Mouse (Mus musculus): ENCODE measurements around the gene Ifi47.

Gene Ifi47

DNA sequence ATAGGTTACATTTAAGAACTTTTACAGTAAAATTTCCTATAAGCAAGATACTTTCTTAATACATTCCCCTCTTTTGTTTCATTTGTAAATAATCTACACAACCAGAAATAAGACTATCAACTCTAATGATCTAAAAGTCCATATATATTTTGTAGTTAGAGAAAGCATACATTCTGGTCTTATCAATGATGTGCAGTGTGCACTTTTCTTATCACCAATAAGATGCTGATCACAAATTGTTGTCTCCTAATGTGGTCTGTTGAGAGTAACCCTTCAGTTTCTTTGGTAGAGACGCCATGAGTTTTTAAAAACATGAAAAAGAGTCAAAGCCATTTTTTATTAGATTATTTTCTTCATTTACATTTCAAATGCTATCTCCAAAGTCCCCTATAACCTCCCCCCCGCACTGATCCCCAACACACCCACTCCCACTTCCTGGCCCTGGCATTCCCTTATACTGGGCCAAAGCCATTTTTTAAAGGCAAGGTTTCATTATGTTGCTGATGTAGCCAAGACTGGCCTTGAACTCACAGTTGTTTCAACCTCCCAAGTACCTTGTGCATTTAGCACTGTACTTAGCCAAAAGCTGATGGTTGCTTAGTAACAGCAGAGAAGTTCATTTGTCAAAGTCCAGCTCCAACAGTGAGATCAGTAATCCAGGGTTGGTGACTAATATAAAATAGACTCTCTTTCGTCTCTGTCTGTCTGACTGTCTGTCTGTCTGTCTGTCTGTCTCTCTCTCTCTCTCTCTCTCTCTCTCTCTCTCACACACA, 13.5 kb downstream of the Ifi47 start:
- DNase-seq (ENCODE audit: extremely low read depth, low read depth), result no peak

DNA sequence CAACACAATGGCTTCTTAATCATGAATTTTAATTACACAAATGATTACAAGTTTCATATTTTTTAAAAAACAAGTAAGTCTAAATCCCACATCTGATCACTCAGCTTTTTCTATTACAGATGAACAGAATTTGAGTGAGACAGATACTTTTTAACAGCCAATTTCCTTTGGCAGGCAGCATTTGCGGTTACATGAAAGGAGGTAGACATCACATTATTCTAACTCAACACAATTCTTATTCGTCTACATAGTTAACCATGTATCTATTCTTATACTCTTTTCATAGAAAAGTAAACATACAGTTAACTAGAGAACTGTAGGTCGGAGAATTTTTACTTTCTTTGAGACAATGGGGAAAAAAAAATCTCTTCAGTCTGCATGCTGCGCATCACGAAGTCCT, 14.2 kb downstream of the Ifi47 start:
- no peak for DNase-seq (ENCODE audit: extremely low read depth, low read depth)

DNA sequence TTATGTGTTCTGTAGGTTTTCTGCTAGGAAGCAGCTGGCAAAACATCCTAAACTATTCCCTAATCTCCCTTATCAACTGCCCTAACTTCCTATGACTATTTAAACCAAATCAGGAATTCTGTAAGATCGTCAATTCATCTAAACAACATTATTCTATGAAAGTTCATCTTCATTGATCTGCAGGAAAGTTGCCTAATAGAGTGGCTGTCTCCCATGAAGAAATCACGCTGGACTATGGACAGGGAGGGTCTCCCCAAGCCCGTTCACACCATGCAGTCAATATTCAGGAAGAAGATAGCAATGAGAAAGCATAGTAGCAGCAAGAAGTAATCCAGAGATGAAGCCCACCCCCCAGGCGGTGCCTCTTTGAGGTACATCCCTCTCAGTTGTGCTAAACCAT, 14.8 kb downstream of the Ifi47 start:
- DNase-seq (ENCODE audit: extremely low read depth, low read depth), result no peak

DNA sequence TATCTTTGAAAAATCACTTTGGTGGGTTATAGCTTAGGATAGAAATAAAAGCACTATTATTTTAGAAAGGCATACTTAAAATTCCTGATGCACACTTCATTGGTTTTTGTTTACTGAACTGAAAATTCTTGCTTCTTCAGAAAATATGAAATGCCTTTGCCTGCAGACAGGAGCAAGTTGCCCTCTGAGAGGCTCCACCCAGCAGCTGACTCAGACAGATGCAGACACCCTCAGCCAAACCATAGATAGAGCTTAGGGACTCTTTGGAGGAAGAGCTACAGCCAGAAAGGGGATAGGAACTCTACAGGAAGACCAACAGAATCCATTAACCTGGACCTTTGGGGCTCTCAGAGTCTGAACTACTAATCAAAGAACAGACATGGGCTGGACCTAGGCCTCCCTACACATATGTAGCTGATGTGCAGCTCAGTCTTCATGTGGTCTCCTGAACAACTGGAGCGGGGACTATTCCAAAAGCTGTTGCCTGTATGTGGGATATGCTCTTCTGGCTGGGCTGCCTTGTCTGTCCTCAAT, 15.7 kb downstream of the Ifi47 start:
- no peak for DNase-seq (ENCODE audit: extremely low read depth, low read depth)

DNA sequence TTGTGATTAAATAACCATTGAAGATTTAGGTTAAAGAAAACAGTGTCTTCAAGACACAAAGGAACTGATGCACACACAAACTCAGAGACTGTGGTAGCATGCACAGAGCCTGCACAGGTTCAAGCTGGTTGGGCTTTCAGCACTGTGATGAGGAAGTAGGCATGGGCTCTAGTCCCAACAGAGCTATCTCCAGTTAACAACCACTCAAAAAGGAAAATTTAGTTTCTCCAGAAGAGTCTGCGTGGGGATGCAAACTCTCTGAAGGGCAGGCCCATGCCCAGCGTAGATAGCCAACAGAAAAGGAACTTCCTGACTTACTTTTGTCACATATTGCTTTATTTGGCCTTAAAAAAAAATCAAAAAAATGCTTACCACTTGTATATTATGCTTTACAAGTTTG, 16.4 kb downstream of the Ifi47 start:
- DNase-seq (ENCODE audit: extremely low read depth, low read depth), result peak; percentile 72

DNA sequence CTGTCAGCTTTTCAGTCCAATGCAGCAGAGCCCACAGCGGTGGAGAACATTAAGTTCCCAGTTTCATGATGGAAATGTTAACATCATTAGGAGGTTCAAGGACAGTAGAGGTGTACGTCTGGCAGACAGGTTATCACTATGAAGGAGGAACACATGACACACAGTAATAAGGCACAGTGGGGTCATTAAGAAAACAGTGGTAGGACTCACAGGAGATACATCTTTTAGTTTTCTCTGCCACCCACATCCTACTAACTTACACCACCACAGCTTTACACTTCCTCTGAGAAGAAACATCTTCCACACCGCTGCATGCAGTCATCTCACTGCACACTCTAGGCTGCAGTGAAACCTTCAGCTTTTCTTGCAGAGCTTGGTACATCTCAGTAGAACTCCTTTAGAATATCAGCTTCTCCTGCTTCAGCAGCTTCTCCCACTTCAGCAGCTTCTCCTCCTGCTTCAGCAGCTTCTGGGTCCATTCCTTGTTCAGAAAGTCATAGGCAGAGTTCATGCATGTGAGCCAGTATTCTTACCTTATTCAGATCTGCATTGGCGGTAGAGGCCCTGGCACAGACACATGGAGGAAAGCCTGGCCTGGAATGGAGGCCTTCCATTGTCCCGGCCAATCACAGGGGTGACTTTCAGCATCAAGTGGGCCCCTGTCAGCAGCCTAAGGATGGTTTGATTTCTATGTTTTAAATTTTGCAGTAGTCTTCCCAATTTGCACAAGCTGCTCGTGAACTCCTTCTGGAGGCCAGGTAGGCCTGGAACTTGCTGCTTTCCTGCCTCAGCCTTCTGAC, 17.7 kb downstream of the Ifi47 start:
- DNase-seq (ENCODE audit: extremely low read depth, low read depth), result no peak

DNA sequence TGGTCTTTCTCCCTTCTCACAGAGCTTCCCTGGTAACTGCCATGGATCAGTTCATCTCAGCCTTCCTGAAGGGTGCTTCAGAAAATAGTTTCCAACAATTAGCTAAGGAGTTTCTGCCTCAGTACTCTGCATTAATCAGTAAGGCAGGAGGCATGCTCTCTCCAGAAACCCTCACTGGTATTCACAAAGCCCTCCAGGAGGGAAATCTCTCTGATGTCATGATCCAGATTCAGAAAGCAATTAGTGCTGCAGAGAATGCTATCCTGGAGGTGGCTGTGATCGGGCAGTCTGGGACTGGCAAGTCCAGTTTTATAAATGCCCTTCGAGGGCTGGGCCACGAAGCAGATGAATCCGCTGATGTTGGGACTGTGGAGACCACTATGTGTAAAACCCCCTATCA, 19.0 kb downstream of the Ifi47 start:
- no peak for DNase-seq (ENCODE audit: extremely low read depth, low read depth)

DNA sequence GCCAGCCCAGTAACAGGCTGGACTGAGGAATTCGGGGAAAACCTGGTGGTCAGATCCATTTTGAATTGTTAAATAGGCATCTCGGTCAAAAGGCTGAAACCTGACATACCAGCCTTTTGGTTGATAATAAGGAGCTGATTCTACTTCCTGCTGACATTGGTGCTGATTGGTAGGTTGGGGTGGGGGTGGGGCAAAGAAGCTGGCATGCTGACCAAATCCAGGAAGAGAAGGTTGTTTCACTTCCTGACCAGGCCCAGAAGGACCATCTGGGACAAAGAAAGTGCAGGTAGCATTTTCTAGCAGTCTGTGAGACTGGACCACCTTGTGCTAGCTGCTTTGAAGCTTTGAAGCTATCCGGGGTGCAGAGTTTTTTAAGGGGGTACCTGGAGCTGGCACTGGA, 24.0 kb downstream of the Ifi47 start:
- DNase-seq (ENCODE audit: extremely low read depth, low read depth), result no peak

DNA sequence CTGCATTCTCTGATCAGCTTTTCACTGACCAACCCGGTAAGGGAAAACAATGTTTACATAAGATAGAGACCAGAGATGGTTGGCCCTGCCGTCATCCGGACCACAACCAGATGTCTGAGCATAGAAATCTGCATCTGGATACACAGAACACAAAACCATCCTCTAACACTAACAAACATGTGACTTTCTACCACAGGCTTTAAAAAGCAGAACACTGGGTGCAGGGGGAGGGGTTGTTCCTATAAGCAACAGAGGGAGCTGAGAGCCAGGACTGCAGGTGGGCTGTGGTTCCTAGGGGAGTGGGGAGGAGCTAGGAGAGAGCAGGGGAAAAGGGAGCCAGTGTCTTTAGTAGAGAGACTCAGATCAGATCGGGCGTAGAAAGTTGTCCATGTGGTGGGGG, 25.1 kb downstream of the Ifi47 start:
- no peak for DNase-seq (ENCODE audit: extremely low read depth, low read depth)

DNA sequence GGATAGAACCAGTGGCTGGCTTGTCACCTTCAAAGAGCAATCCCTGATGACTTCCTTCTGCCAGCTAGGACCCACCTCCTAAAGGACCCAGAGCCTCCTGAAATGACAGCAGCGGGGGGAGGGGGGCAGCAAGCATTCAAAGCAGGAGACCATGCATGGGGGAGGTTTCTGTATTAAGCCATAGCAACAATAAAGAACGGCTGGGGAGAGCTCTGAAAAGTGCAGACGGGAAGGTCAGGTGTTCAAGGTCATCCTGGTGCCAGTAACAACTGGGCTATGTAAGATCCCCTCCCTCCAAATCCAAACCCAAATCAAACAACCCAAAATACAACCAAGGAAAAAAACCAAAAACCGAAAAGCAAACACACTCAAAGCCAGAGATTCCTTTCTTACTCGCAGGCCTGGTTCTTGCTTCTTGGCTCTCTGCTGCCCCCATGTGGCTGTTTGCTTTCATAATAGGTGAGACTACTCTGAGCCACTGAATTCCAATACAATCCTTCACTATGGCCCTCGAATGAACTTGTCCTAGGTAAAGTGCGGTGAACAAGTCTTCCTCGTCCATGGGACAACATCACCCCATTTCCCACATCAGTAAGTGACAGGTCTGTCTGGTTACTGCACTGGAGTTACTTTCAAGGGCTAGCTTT, 26.8 kb downstream of the Ifi47 start:
- peak; percentile 50 for DNase-seq (ENCODE audit: extremely low read depth, low read depth)

DNA sequence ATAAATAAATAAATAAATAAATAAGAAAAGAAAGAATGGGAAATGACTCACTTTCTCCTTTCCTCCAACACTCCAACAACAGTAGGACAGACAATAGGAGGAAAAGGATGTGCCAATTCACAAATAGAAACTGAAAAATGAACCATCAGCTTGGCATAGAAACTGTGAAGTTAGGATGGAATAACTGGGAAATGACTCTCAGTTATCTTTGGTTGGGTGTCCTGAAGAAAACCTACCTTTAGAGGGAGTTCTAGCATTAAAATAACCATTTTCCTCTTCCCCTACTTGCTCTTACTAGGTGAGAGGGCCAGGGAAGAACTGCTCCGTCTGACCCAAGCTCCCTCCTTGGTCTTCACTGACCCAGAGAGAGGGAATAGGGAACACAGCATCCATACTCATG, 29.4 kb downstream of the Ifi47 start:
- no peak for DNase-seq (ENCODE audit: extremely low read depth, low read depth)

DNA sequence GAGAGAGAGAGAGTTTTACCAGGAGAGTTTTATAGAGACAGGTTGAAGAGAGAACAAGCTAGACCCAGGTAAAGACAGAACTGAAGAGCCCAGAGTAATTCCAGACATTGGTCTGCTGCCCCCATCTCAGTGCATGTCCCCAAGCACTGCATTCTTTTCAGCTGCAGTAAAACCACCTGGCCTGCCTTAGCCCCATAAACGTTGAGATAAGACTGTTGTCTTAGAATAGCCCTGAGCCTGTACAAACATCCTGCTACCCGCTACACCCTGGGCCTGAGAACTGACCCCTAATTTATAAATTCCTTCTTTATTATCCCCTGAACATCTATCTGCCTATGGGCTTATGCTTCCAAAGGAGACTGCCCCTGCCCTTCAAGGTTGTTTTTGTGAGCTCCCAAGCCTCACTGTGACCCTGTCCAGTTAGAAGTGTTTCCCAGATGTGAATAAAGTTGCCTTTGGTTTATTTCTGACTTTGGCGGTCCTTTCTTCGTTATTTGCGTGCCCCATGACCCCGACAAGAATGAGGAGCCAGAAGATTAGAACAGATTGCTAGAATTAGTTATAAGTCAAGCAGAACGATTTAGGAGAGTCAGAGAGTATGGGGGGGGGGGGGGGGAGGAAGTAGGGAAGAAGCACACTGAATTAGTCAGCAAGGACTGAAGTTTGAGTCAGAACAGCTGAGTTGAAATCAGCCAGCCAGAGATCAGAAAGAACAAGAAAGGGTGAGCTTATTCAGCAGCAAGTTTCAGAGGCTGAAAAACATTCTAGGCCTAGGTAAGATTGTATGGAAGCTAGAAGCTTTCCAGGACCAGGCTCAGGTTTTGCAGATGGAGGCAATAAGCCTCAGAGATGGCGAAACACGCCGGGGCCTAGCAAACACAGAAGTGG, 31.5 kb downstream of the Ifi47 start:
- no peak for DNase-seq (ENCODE audit: extremely low read depth, low read depth)

DNA sequence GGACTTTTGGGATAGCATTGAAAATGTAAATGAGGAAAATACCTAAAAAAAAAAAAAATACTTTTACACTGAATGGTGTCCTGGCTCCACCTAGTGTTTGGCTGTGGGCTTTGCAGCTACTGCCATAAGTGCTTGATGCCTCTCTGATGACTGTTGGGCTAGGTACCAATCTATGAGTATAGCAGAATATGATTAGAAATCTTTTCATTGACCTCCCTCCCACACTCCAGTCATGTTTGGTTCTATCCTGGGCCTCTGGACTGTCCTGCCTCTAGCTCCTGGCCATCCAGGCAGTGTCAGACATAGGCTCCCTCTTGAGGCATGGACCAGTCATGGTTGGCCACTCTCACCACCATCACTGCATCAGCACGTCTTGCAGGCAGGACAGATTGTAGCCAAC, 32.4 kb downstream of the Ifi47 start:
- DNase-seq (ENCODE audit: extremely low read depth, low read depth), result no peak

DNA sequence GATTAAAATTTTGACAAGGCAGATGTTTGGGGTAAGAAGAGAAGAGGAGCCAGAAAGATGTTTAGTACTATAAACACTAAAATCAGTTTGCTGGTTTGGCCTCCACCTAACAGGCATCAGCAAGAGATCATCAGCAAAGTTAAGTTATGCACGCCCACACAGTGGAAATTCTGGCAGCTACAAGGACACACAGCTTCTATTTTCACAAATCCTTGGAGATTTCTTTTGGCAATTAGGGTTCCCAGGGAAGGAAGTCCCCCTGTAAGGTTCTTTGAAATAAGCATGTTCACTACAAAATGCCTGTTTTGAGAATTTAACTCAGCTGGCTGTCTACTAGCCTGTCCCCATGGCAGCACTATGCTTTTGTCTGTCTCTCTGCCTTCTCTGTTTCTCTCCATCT, 34.6 kb downstream of the Ifi47 start:
- no peak for DNase-seq (ENCODE audit: extremely low read depth, low read depth)

DNA sequence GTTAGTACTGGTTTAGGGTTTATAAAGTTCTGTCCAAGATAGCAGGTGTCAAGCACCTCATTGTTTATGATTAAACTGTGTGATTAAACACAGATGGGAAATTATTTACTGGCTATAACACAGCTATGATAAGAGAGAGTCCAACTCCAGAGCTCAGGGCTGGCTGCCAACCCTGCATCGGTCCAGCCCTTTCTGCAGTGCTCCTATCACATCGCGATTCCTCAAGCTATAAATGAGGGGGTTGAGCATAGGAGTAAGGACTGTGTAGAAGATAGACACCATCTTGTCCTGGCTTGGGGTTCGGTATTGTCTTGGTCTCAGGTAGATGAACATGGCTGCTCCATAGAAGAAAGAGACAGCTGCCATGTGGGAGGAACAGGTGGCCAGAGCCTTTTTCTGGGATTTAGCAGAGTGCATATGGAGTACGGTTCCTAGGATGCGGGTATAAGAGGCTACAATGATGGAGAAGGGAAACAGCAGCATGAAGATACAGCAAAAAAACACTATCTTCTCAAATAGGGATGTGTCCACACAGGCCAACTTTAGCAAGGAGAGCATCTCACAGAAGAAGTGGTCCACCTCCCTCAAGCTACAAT, 36.3 kb downstream of the Ifi47 start:
- DNase-seq (ENCODE audit: extremely low read depth, low read depth), result no peak

DNA sequence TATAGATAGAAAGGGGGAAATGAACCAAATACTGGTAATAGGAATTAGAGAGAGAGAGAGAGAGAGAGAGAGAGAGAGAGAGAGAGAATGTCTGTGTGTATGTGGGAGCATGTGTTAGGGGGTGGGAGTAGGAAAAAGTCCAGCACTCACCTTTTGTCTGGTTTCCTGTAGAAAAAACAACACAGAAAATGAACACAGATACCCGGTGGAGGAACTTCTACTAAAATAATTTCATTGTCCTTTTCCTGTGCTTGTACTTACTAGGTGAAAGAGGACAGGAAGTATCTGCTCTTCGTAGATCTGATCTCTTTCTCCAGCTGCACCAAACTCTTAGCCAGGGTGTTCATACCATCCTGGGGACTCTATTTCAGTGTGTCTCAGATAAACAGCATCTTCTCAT, 37.8 kb downstream of the Ifi47 start:
- DNase-seq (ENCODE audit: extremely low read depth, low read depth), result no peak

DNA sequence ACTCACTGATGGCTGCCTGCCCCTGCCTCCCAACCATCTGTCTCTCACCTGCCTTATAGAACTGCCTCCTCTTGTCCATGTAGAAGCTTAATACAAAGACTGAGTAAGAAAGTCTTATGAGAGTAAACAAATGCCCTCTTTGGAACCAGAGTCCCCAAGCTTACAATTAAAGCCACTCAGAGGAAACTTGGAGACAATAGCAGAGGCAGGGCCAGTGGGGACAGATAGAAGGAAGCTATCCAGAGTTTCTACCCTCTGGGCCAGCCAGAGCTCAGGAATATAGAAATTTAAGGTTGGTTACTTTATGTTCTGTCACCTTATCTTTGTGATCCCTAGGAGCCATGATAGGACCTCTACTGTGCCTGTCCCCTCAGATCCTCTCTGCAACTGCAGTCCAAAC, 38.4 kb downstream of the Ifi47 start, which contains the start of gene Olfr1396:
TSS of gene Olfr1396 (minus strand) at position 101 of the 400 bp plus-strand sequence.
- no peak for DNase-seq (ENCODE audit: extremely low read depth, low read depth)

DNA sequence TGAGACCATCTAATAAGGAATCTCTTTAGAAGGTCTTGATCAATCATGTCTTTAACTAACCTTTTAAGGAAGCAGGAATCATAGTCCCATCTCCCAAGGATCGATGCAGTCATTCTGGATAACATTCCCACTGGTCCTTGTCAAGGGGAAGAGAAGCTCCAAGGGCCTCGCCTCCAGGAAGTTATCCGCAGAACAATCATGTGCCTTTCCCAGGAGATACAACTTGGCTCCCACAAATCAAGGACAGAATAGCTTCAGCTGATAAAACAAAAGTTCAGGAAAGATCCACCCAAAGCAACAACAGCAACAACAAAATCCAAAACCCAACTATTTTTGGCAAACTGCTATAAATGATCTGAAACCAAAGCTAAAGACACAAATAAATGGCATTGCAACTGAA, 43.2 kb downstream of the Ifi47 start:
- DNase-seq (ENCODE audit: extremely low read depth, low read depth), result no peak

DNA sequence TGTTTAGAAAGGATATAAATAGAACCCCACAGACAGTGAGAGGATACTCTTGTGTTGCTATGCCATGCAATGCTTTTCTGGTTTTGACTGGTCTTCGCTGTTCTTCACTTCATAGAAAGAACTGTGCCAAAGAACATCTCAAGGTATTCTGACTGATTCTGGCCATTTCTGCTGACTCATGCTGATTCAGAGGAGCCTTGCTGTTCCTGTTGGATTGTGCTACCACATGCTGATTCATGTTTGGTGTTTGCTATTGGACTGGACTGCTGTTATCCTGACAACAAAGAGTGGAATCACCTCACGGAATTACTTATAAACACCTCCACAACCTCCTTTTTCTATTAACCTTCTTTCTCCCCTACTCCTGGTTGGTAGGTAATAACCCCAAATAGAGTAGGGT, 47.8 kb downstream of the Ifi47 start:
- DNase-seq (ENCODE audit: extremely low read depth, low read depth), result no peak

DNA sequence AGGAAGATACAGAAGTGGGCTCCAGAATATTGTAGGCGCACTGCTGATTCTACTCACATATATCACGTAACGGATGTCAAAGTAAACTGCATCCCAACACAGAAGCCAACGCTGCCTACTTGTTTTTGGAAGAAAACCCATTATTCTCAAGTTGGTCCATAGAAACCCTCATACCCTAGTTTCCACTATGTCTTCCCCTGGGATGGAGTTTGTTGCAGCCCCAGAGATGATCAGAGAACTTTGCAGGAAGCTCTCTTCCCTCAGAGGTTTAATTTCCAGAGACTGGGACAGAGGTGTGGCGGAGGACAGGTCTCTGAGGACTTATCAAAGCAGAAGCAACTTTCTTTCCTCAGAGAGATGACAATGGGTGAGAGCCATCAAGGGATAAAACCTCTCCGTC, 65.6 kb downstream of the Ifi47 start, which contains the start of gene Olfr1395:
TSS of gene Olfr1395 (plus strand) at position 301 of the 400 bp plus-strand sequence.
- DNase-seq (ENCODE audit: extremely low read depth, low read depth), result no peak

All from MEL-GATA-1-ER (cell line).